Mouse (Mus musculus) ovary, postnatal 14 days (tissue): ENCODE data around the gene Cyp2j7.
"Not testable (repeated sequence)": the region's sequence is repeated elsewhere in the genome, so short reads cannot be mapped to it uniquely, and the experiment has no call there.

Experiments used
- DNase-seq: peaks from one replicate; pipeline ENCODE4 v3.0.0; 2022; ENCODE audit warnings: low spot score

Gene Cyp2j7

DNA sequence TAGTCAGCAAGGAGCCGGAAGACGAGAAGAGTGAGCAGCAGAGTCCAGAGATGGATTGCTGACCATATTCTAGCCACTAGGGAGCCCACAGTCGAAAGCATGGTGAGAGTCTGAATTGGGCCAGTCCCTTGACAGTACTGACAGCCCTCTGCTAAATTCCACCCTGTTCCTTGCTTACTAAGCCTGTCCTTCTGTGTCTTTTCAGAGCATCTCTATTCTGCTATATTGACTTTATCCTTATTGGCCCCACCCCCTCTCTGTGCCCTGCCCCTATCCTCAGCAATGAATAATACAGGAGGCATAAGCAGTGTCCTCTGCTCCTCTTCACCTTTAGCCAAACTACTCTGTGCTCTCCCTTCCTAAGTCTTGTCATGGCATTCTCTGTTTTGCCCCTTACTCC lies at the start of gene Cyp2j7:
Gene Cyp2j7 (minus strand): TSS at position 101 of the 400 bp plus-strand sequence.
- DNase-seq, result no peak

GRCm38 (mm10) chr4:96276896-96277295 lies 40.4 kb upstream of the Cyp2j7 start:
- DNase-seq, result not testable (repeated sequence)

DNA sequence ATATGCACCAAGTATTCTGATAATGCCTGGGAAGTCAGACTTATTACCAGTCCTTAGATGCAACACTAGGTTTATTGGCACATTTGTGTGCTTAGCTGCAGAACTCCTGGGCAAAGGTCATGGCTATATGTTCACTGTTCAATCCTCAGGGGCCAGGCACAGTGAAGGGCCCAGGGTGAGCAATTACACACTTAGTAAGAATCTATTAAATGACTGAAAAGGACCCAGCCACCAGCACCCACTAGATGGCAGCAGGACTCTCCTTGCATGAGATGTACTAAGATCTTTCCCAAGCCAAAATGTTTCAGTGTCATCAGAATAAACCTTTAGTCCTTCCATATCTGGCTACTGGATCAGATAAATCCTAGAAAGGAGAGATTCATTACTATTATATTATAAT lies 37.4 kb upstream of the Cyp2j7 start:
- peak; percentile 33 for DNase-seq

GRCm38 (mm10) chr4:96196701-96197100 lies 39.8 kb downstream of the Cyp2j7 start:
- DNase-seq, result no peak

GRCm38 (mm10) chr4:96189321-96189720 lies 47.1 kb downstream of the Cyp2j7 start:
- not testable (repeated sequence) for DNase-seq

DNA sequence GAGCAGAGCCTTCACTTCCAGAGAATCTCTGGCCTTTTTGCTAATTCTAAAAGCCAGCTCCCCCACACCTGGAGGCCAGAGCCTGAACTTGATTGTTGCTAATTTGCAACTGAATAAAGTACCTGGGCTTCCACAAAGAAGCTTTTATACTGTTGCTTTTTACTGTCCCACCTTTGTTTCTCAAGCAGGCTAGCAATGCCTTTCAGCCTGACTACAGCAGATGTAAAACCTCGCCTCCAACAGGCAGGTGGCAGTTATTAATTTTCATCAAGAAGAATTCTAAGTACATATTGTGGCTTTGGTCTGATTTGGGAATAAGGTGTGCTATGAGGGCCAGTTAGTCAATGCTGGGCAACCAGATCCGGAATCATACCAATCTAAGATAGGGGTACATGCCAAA lies 47.8 kb downstream of the Cyp2j7 start:
- DNase-seq, result not testable (repeated sequence)

- not testable (repeated sequence) for DNase-seq
Observed at GRCm38 (mm10) chr4:96188146-96188545, 48.3 kb downstream of the Cyp2j7 start.

- not testable (repeated sequence) for DNase-seq
Observed at GRCm38 (mm10) chr4:96184716-96185115, 51.7 kb downstream of the Cyp2j7 start.

DNA sequence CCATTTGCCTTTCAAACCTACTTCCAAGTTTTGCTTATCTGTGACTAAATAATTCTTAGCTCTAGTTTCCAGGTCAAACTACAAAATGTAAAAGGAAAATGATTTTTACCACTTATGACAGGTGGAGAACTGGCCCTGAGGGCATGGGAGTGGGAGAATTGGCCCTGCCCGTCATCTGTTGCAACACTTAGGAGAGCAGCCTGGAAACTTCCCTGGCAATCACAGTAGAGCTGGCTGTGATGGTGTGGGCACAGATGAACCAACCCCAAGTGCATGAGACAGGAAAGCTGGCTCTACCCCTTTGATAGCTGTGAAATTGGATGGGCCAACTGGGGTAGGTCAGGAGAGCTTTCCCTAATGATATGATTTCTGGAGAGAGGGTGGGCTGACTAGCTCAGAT lies 73.6 kb downstream of the Cyp2j7 start:
- no peak for DNase-seq

DNA sequence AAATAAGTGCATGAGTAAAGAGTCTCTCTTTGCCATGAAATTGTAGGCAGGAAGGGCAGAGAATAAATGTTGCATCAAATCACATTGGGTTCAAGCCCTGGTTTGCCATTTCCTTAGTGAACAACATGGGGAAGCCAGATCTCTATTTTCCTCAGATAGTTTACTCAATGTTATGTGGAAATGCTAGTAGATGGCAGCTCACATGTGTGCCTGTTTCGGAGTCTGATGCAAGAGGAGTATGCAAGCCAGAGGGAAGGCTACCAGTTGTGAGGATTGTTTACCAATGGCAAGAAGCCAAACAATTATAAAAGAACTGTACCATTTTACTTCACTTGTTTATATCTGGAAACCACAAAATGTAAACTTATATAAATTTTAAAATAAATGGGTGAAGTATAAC lies 74.9 kb downstream of the Cyp2j7 start:
- no peak for DNase-seq
